Mouse (Mus musculus) kidney, adult 2 months (tissue): ENCODE data around the gene Gm10800.
"Not testable (repeated sequence)": the region's sequence is repeated elsewhere in the genome, so short reads cannot be mapped to it uniquely, and the experiment has no call there.

Experiments used
- CTCF ChIP-seq: fragments of 200-500 bp; conservative IDR thresholded peaks from 2 replicates; pipeline ENCODE4 v1.5.1; 2011; ENCODE audit warnings: low read depth, mild to moderate bottlenecking, control low read depth, low read length, moderate library complexity, mixed read lengths; ENCODE audit not compliant: insufficient read depth, insufficient read length
- POLR2A ChIP-seq: fragments of 200-500 bp; IDR thresholded peaks from one replicate; pipeline ENCODE4 v1.6.1; 2011; ENCODE audit warnings: low read depth, low read length, control low read depth

GRCm38 (mm10) chr2:98661937-98662336, 5.2 kb downstream of the Gm10800 start, which contains the start of gene Gm10801:
- not testable (repeated sequence) for TF ChIP-seq CTCF, POLR2A
